Mouse (Mus musculus): Measurements from ENCODE around the gene Ltb. TPM values are rescaled to one million over a fixed set of nuclear protein-coding genes. Genes with fewer than 3 reads are reported as not detected.

Ltb gene
- polyA plus RNA-seq, 1 experiment: 0.34 TPM

GRCm38 (mm10) chr17:35198029-35198428, 3.8 kb downstream of the Ltb start:
- Histone ChIP-seq H3K4me1 (ENCODE audit: control insufficient read depth, insufficient read depth, low read length) (no peaks in the 10 kb centered on the region), H3K27me3 (ENCODE audit: control insufficient read depth, insufficient read depth, low read length) (no peaks in the 10 kb centered on the region), H3K4me3 (replicated peaks; ENCODE audit: insufficient read depth, low read depth, low read length) (no peak overlapping the region), H3K27ac (ENCODE audit: insufficient read depth, low read length) (no peak overlapping the region)
- DNase-seq: no peak
- 67% methylated on average over 7 of the region's 7 CpGs for WGBS
- TF ChIP-seq POLR2A (IDR thresholded peaks at IDR 0.05; ENCODE audit: borderline replicate concordance, insufficient read depth, low read length): no peak
- TF ChIP-seq CTCF (IDR thresholded peaks at IDR 0.05; ENCODE audit: borderline replicate concordance, insufficient read depth, low read depth, low read length): no peak

GRCm38 (mm10) chr17:35198946-35199345, 4.7 kb downstream of the Ltb start:
- WGBS: 25% methylated on average over 8 of the region's 8 CpGs
- Histone ChIP-seq H3K4me1 (ENCODE audit: control insufficient read depth, insufficient read depth, low read length) (no peaks in the 10 kb centered on the region), H3K27ac (ENCODE audit: insufficient read depth, low read length) (no peak overlapping the region), H3K4me3 (replicated peaks; ENCODE audit: insufficient read depth, low read depth, low read length) (no peak overlapping the region), H3K27me3 (ENCODE audit: control insufficient read depth, insufficient read depth, low read length) (no peaks in the 10 kb centered on the region)
- DNase-seq: no peak
- TF ChIP-seq CTCF (IDR thresholded peaks at IDR 0.05; ENCODE audit: borderline replicate concordance, insufficient read depth, low read depth, low read length): no peak
- no peak for TF ChIP-seq POLR2A (IDR thresholded peaks at IDR 0.05; ENCODE audit: borderline replicate concordance, insufficient read depth, low read length)

- H3K4me3 ChIP-seq (replicated peaks; ENCODE audit: insufficient read depth, low read depth, low read length): no peak overlapping the region
- no peak overlapping the region for H3K27ac ChIP-seq (ENCODE audit: insufficient read depth, low read length)
- WGBS: 78% methylated on average over 11 of the region's 11 CpGs
- DNase-seq: no peak
- TF ChIP-seq POLR2A (IDR thresholded peaks at IDR 0.05; ENCODE audit: borderline replicate concordance, insufficient read depth, low read length) (no peak), CTCF (IDR thresholded peaks at IDR 0.05; ENCODE audit: borderline replicate concordance, insufficient read depth, low read depth, low read length) (no peak)
- no peaks in the 10 kb centered on the region for H3K27me3 ChIP-seq (ENCODE audit: control insufficient read depth, insufficient read depth, low read length)
- H3K4me1 ChIP-seq (ENCODE audit: control insufficient read depth, insufficient read depth, low read length): no peaks in the 10 kb centered on the region
Measured at GRCm38 (mm10) chr17:35200398-35200797, 6.2 kb downstream of the Ltb start.

GRCm38 (mm10) chr17:35201128-35201527, 6.9 kb downstream of the Ltb start:
- Histone ChIP-seq H3K4me1 (ENCODE audit: control insufficient read depth, insufficient read depth, low read length) (no peaks in the 10 kb centered on the region), H3K27me3 (ENCODE audit: control insufficient read depth, insufficient read depth, low read length) (no peaks in the 10 kb centered on the region), H3K27ac (ENCODE audit: insufficient read depth, low read length) (no peak overlapping the region), H3K4me3 (replicated peaks; ENCODE audit: insufficient read depth, low read depth, low read length) (no peak overlapping the region)
- no peak for TF ChIP-seq CTCF (IDR thresholded peaks at IDR 0.05; ENCODE audit: borderline replicate concordance, insufficient read depth, low read depth, low read length)
- no peak for TF ChIP-seq POLR2A (IDR thresholded peaks at IDR 0.05; ENCODE audit: borderline replicate concordance, insufficient read depth, low read length)
- DNase-seq: no peak
- 75% methylated on average over 11 of the region's 11 CpGs for WGBS

GRCm38 (mm10) chr17:35201787-35202186, 7.5 kb downstream of the Ltb start, which contains the start of gene Tnf:
Gene Tnf (minus strand): TSS chr17:35202007.
- Histone ChIP-seq H3K4me1 (ENCODE audit: control insufficient read depth, insufficient read depth, low read length) (no peaks in the 10 kb centered on the region), H3K27ac (ENCODE audit: insufficient read depth, low read length) (no peak within 1 kb of the TSS), H3K4me3 (replicated peaks; ENCODE audit: insufficient read depth, low read depth, low read length) (no peak within 1 kb of the TSS), H3K27me3 (ENCODE audit: control insufficient read depth, insufficient read depth, low read length) (no peaks in the 10 kb centered on the region)
- DNase-seq: no peak
- WGBS: 38% methylated on average over 13 of the region's 13 CpGs
- TF ChIP-seq CTCF (IDR thresholded peaks at IDR 0.05; ENCODE audit: borderline replicate concordance, insufficient read depth, low read depth, low read length): no peak
- TF ChIP-seq POLR2A (IDR thresholded peaks at IDR 0.05; ENCODE audit: borderline replicate concordance, insufficient read depth, low read length): no peak

GRCm38 (mm10) chr17:35202442-35202841, 8.2 kb downstream of the Ltb start:
- no peak for TF ChIP-seq POLR2A (IDR thresholded peaks at IDR 0.05; ENCODE audit: borderline replicate concordance, insufficient read depth, low read length)
- TF ChIP-seq CTCF (IDR thresholded peaks at IDR 0.05; ENCODE audit: borderline replicate concordance, insufficient read depth, low read depth, low read length): no peak
- DNase-seq: no peak
- no peaks in the 10 kb centered on the region for H3K27me3 ChIP-seq (ENCODE audit: control insufficient read depth, insufficient read depth, low read length)
- H3K27ac ChIP-seq (ENCODE audit: insufficient read depth, low read length): no peak overlapping the region
- no peak overlapping the region for H3K4me3 ChIP-seq (replicated peaks; ENCODE audit: insufficient read depth, low read depth, low read length)
- WGBS: 69% methylated on average over 4 of the region's 4 CpGs
- no peaks in the 10 kb centered on the region for H3K4me1 ChIP-seq (ENCODE audit: control insufficient read depth, insufficient read depth, low read length)

- no peak within 1 kb of the TSS for H3K27ac ChIP-seq (ENCODE audit: insufficient read depth, low read length)
- no peak within 1 kb of the TSS for H3K4me3 ChIP-seq (replicated peaks; ENCODE audit: insufficient read depth, low read depth, low read length)
- WGBS: 37% methylated on average over 20 of the region's 20 CpGs
- no peak for TF ChIP-seq POLR2A (IDR thresholded peaks at IDR 0.05; ENCODE audit: borderline replicate concordance, insufficient read depth, low read length)
- TF ChIP-seq CTCF (IDR thresholded peaks at IDR 0.05; ENCODE audit: borderline replicate concordance, insufficient read depth, low read depth, low read length): no peak
- no peaks in the 10 kb centered on the region for H3K4me1 ChIP-seq (ENCODE audit: control insufficient read depth, insufficient read depth, low read length)
- H3K27me3 ChIP-seq (ENCODE audit: control insufficient read depth, insufficient read depth, low read length): no peaks in the 10 kb centered on the region
- no peak for DNase-seq
Measured at GRCm38 (mm10) chr17:35204494-35205379, 10.5 kb downstream of the Ltb start, which contains the start of gene Lta. Gene Lta (minus strand): TSS chr17:35205351.

GRCm38 (mm10) chr17:35205380-35205769, 11.1 kb downstream of the Ltb start:
- no peak overlapping the region for H3K4me3 ChIP-seq (replicated peaks; ENCODE audit: insufficient read depth, low read depth, low read length)
- no peak overlapping the region for H3K27ac ChIP-seq (ENCODE audit: insufficient read depth, low read length)
- H3K27me3 ChIP-seq (ENCODE audit: control insufficient read depth, insufficient read depth, low read length): no peaks in the 10 kb centered on the region
- WGBS: 61% methylated on average over 10 of the region's 10 CpGs
- DNase-seq: no peak
- TF ChIP-seq CTCF (IDR thresholded peaks at IDR 0.05; ENCODE audit: borderline replicate concordance, insufficient read depth, low read depth, low read length) (no peak), POLR2A (IDR thresholded peaks at IDR 0.05; ENCODE audit: borderline replicate concordance, insufficient read depth, low read length) (no peak)
- H3K4me1 ChIP-seq (ENCODE audit: control insufficient read depth, insufficient read depth, low read length): no peaks in the 10 kb centered on the region
